Mouse (Mus musculus): ENCODE results near the gene Pigk.

The Pigk gene

GRCm38 (mm10) chr3:153024016-153024415, 310.1 kb downstream of the Pigk start:
- DNase-seq = no peak
